Mouse (Mus musculus): ENCODE results near the gene Wdr25. TPM values are rescaled to one million over a fixed set of nuclear protein-coding genes. Genes with fewer than 3 reads are reported as not detected.

Wdr25 gene
- polyA plus RNA-seq, 1 experiment = 9.8 TPM

DNA sequence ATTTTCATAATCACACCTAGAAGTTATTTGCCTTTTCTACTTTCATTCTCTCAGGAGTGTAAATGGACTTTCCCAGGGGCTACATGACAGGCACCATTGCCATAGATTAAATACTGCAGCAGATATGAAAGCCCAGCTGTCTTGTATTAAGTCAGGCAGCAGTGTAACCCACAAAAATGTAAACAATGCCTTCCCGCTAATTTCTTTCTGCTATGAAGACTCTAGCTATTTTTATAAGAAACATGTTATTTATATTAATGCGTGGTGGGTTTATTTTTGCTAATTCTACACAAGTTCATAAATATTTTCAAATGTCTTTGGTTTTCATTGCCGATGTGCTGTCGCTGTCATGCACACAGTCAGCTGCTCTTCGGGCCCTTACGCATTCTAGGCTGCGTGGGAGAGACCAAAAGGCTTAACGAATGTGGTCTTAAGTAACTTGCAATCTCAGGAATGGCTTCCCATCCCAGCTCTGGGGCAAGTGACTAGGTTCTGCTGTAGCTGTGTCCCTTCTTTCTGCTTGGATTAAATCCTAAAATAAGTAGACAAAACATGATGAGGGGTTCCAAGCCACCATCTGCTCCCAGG, 16.5 kb downstream of the Wdr25 start:
- Histone ChIP-seq H3K27me3 (replicated peaks) (no peaks in the 10 kb centered on the region), H3K4me3 (replicated peaks) (no peak overlapping the region), H3K4me1 (peaks cover 40% of the 10 kb centered on the region), H3K9me3 (no peaks in the 10 kb centered on the region), H3K36me3 (replicated peaks; ENCODE audit: low read length) (peaks cover 31% of the 10 kb centered on the region)
- TF ChIP-seq GATA1 (IDR thresholded peaks at IDR 0.05; ENCODE audit: borderline replicate concordance, low read length) (no peak), FLI1 (IDR thresholded peaks at IDR 0.05; ENCODE audit: low read length) (no peak)

GRCm38 (mm10) chr12:108912442-108912841, 19.0 kb downstream of the Wdr25 start:
- Histone ChIP-seq H3K36me3 (replicated peaks; ENCODE audit: low read length) (peaks cover 22% of the 10 kb centered on the region), H3K27me3 (replicated peaks) (no peaks in the 10 kb centered on the region), H3K4me3 (replicated peaks) (no peak overlapping the region), H3K4me1 (peaks cover 46% of the 10 kb centered on the region), H3K9me3 (no peaks in the 10 kb centered on the region)
- no peak for TF ChIP-seq FLI1 (IDR thresholded peaks at IDR 0.05; ENCODE audit: low read length)
- no peak for TF ChIP-seq GATA1 (IDR thresholded peaks at IDR 0.05; ENCODE audit: borderline replicate concordance, low read length)

GRCm38 (mm10) chr12:108914198-108914597, 20.8 kb downstream of the Wdr25 start:
- Histone ChIP-seq H3K36me3 (replicated peaks; ENCODE audit: low read length) (peaks cover 17% of the 10 kb centered on the region), H3K27me3 (replicated peaks) (no peaks in the 10 kb centered on the region), H3K9me3 (no peaks in the 10 kb centered on the region), H3K4me1 (peaks cover 44% of the 10 kb centered on the region), H3K4me3 (replicated peaks) (peak overlapping the region; percentile 38)
- TF ChIP-seq GATA1 (IDR thresholded peaks at IDR 0.05; ENCODE audit: borderline replicate concordance, low read length) (no peak), FLI1 (IDR thresholded peaks at IDR 0.05; ENCODE audit: low read length) (no peak)

- Histone ChIP-seq H3K9me3 (peaks cover 2% of the 10 kb centered on the region; the same call in 1 of the 2 replicates), H3K4me1 (peaks cover 44% of the 10 kb centered on the region), H3K4me3 (replicated peaks) (peak overlapping the region; percentile 38), H3K36me3 (replicated peaks; ENCODE audit: low read length) (peaks cover 20% of the 10 kb centered on the region), H3K27me3 (replicated peaks) (no peaks in the 10 kb centered on the region)
- TF ChIP-seq FLI1 (IDR thresholded peaks at IDR 0.05; ENCODE audit: low read length) (no peak), GATA1 (IDR thresholded peaks at IDR 0.05; ENCODE audit: borderline replicate concordance, low read length) (no peak)
Observed at GRCm38 (mm10) chr12:108914709-108915340, 21.4 kb downstream of the Wdr25 start.

- TF ChIP-seq FLI1 (IDR thresholded peaks at IDR 0.05; ENCODE audit: low read length) = no peak
- Histone ChIP-seq H3K36me3 (replicated peaks; ENCODE audit: low read length) (peaks cover 24% of the 10 kb centered on the region), H3K27me3 (replicated peaks) (no peaks in the 10 kb centered on the region), H3K4me1 (peaks cover 44% of the 10 kb centered on the region), H3K9me3 (peaks cover 6% of the 10 kb centered on the region), H3K4me3 (replicated peaks) (no peak overlapping the region)
Observed at GRCm38 (mm10) chr12:108915893-108916292, 22.5 kb downstream of the Wdr25 start.

DNA sequence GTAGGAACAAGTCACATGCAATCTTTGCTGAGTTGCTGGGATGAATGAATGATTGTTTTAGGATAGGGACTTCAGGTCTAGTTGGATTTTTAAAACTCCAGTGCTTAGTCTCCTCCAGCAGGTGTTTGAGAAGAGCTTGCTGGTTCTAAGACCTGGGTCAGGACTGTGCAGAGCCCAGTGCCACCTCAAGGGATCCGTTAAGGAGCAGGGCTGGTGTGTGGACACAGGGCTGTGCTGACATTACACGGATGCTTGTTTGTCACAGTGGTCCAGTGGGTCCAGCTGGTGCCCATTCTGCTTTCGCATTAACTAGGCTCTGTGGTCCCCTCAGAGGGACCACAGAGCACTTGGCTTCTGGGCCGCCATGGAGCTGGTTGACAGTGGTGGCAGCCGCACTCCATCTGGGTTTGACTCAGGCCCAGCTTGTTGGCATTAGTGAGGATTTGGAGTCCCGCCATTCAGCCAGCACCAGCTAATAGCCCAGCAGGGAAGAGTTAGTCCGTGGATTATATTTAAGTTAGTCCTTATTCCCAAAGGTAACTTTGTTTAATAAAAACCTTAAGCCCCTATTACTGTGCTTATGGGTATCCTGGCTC, 23.1 kb downstream of the Wdr25 start:
- TF ChIP-seq FLI1 (IDR thresholded peaks at IDR 0.05; ENCODE audit: low read length) (no peak), GATA1 (IDR thresholded peaks at IDR 0.05; ENCODE audit: borderline replicate concordance, low read length) (no peak)
- peaks cover 22% of the 10 kb centered on the region for H3K36me3 ChIP-seq (replicated peaks; ENCODE audit: low read length)

DNA sequence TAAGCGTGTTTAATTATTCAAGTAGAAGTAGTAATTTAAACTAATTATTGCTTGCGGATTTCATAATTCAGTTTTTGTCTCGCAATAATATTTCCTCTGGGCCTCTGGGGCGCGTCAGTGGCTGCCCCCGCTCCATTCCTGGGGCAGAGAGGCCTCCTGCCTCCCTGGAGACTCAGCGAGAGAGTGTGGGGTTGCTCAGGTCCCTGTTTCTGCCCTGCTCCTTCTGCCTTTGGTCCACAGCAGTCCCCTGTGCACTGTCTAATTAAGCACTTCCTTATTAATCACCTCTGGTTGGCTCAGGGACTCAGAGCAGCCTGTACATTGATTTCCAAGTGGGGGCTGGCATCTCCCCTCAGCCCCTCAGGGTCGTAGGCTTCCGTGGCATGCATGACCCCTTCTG, 24.1 kb downstream of the Wdr25 start:
- Histone ChIP-seq H3K27me3 (replicated peaks) (no peaks in the 10 kb centered on the region), H3K4me1 (peaks cover 29% of the 10 kb centered on the region), H3K36me3 (replicated peaks; ENCODE audit: low read length) (peaks cover 17% of the 10 kb centered on the region), H3K4me3 (replicated peaks) (no peak overlapping the region), H3K9me3 (peaks cover 6% of the 10 kb centered on the region)
- TF ChIP-seq GATA1 (IDR thresholded peaks at IDR 0.05; ENCODE audit: borderline replicate concordance, low read length) = no peak

More for the DNA sequence above, 23.1 kb downstream of the Wdr25 start:
- no peak overlapping the region for H3K4me3 ChIP-seq (replicated peaks)
- peaks cover 6% of the 10 kb centered on the region for H3K9me3 ChIP-seq
- H3K4me1 ChIP-seq = peaks cover 39% of the 10 kb centered on the region
- no peaks in the 10 kb centered on the region for H3K27me3 ChIP-seq (replicated peaks)

- TF ChIP-seq GATA1 (IDR thresholded peaks at IDR 0.05; ENCODE audit: borderline replicate concordance, low read length) = no peak
- TF ChIP-seq FLI1 (IDR thresholded peaks at IDR 0.05; ENCODE audit: low read length) = no peak
- Histone ChIP-seq H3K4me1 (peaks cover 21% of the 10 kb centered on the region), H3K27me3 (replicated peaks) (no peaks in the 10 kb centered on the region), H3K36me3 (replicated peaks; ENCODE audit: low read length) (peaks cover 15% of the 10 kb centered on the region), H3K4me3 (replicated peaks) (no peak overlapping the region), H3K9me3 (peaks cover 6% of the 10 kb centered on the region)
Observed at GRCm38 (mm10) chr12:108918753-108919152, 25.3 kb downstream of the Wdr25 start.

DNA sequence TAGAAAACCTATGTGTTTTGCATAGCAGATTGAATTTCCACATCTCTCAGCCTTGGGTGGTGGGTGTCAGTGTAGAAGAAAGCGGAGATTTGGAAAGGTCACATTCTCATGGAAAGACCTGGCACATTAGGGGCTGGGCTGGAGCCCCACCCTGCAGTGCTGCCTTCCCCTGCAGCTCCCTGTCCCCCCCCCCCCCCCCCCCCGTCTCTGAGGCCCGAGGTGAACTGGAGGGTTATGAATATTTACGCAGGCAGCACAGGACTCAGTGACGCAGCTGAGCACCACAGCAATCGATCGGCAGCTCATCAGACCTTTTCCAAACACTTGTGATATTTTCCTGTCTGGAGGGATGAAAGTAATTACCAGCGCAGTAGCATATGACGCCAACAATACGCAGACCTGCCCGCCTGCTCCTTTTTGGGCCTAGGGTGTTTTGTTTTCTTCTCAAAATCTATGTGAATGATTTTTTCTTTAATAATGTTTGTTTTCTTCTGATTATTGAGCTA, 33.2 kb downstream of the Wdr25 start:
- H3K36me3 ChIP-seq (replicated peaks; ENCODE audit: low read length) = peaks cover 6% of the 10 kb centered on the region
- H3K27me3 ChIP-seq (replicated peaks) = no peaks in the 10 kb centered on the region
- TF ChIP-seq GATA1 (IDR thresholded peaks at IDR 0.05; ENCODE audit: borderline replicate concordance, low read length) = no peak
- no peak for TF ChIP-seq FLI1 (IDR thresholded peaks at IDR 0.05; ENCODE audit: low read length)
- H3K9me3 ChIP-seq = no peaks in the 10 kb centered on the region
- peaks cover 28% of the 10 kb centered on the region for H3K4me1 ChIP-seq
- H3K4me3 ChIP-seq (replicated peaks) = no peak overlapping the region

GRCm38 (mm10) chr12:108928249-108928648, 34.8 kb downstream of the Wdr25 start:
- no peak for TF ChIP-seq GATA1 (IDR thresholded peaks at IDR 0.05; ENCODE audit: borderline replicate concordance, low read length)
- TF ChIP-seq FLI1 (IDR thresholded peaks at IDR 0.05; ENCODE audit: low read length) = no peak

More at GRCm38 (mm10) chr12:108928249-108928648, 34.8 kb downstream of the Wdr25 start:
- Histone ChIP-seq H3K36me3 (replicated peaks; ENCODE audit: low read length) (peaks cover 6% of the 10 kb centered on the region), H3K9me3 (no peaks in the 10 kb centered on the region), H3K4me1 (peaks cover 30% of the 10 kb centered on the region), H3K27me3 (replicated peaks) (no peaks in the 10 kb centered on the region), H3K4me3 (replicated peaks) (no peak overlapping the region)
